Mouse (Mus musculus) olfactory bulb, adult 2 months (tissue): ENCODE data around the gene Pnisr. TPM values are rescaled to one million over a fixed set of nuclear protein-coding genes. Genes with fewer than 3 reads are reported as not detected.

ENCODE experiments used
- H3K27ac ChIP-seq: fragments of 200-500 bp; 2 replicates; pipeline ENCODE4 v1.5.1; 2012; ENCODE audit warnings: low read depth, low read length; ENCODE audit not compliant: insufficient read depth
- H3K4me1 ChIP-seq: fragments of 200-500 bp; 2 replicates; pipeline ENCODE4 v1.6.1; 2012; ENCODE audit warnings: low read length; ENCODE audit not compliant: control insufficient read depth, insufficient read depth
- H3K4me3 ChIP-seq: fragments of 200-500 bp; 2 replicates; pipeline ENCODE4 v1.5.1; 2012; ENCODE audit warnings: mild to moderate bottlenecking, low read depth, low read length, moderate library complexity; ENCODE audit not compliant: insufficient read depth
- CTCF ChIP-seq: fragments of 200-500 bp; IDR thresholded peaks from 2 replicates; pipeline ENCODE4 v1.5.1; 2012; ENCODE audit warnings: low read depth, mild to moderate bottlenecking, low read length, moderate library complexity; ENCODE audit not compliant: insufficient read depth
- POLR2A ChIP-seq: fragments of 200-500 bp; IDR thresholded peaks from 2 replicates; pipeline ENCODE4 v1.6.1; 2012; ENCODE audit warnings: mild to moderate bottlenecking, low read depth, low read length, moderate library complexity; ENCODE audit not compliant: insufficient read depth
- WGBS: fragments of 180-500 bp; shearing (Covaris S2); methylation state at CpG from one replicate; pipeline ENCODE4 v1.1.7; 2018; 5-methylcytosine and 5-hydroxymethylcytosine counted together
- polyA plus RNA-seq: library from polyadenylated mRNA; stranded (reverse); fragments of >200 nt; gene quantifications from 2 replicates; pipeline ENCODE4 v1.2.4, GENCODE M21; 2012; ENCODE audit warnings: low replicate concordance; ENCODE audit not compliant: missing spikeins, insufficient read depth, insufficient read length

Pnisr gene
- polyA plus RNA-seq, 1 experiment: 248 TPM

GRCm38 (mm10) chr4:21848287-21848630 lies 876 bp downstream of the Pnisr start:
- 1% methylated on average over 24 of the region's 24 CpGs for WGBS
- Histone ChIP-seq H3K27ac (peak overlapping the region; percentile 100), H3K4me3 (peak overlapping the region; percentile 72)

GRCm38 (mm10) chr4:21857481-21857880 lies 10.1 kb downstream of the Pnisr start:
- TF ChIP-seq CTCF (no peak), POLR2A (no peak)
- H3K4me1 ChIP-seq: peaks cover 3% of the 10 kb centered on the region; the same call in 1 of the 2 replicates
- H3K4me3 ChIP-seq: no peak overlapping the region
- WGBS: 9% methylated on average over 1 of the region's 1 CpGs
- H3K27ac ChIP-seq: no peak overlapping the region

More at GRCm38 (mm10) chr4:21848287-21848630, 876 bp downstream of the Pnisr start:
- TF ChIP-seq POLR2A (no peak), CTCF (no peak)
- peaks cover 5% of the 10 kb centered on the region; the same call in 1 of the 2 replicates for H3K4me1 ChIP-seq

DNA sequence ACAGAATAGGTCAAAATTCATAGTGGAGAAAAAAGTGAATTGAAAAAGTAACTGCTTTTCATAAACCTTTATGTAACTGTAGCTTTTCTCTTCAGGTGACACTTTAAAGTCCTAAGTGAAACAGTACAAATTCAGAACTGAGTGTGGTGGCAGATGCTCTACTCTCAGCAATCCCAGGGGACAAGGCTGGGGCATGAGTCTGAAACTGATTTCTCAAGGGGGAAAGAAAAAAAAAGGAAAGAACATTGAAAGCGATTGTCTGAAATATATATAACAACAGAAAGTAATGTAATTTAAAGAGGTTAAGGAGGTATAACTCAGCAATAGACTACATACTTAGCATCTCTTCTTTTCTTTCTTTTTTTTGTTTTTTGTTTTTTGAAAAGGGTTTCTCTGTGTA lies 17.8 kb downstream of the Pnisr start:
- no peak overlapping the region for H3K4me3 ChIP-seq
- H3K27ac ChIP-seq: no peak overlapping the region
- no peak for TF ChIP-seq POLR2A
- TF ChIP-seq CTCF: no peak
- no peaks in the 10 kb centered on the region for H3K4me1 ChIP-seq
- WGBS: 94% methylated on average over 1 of the region's 1 CpGs

- H3K4me1 ChIP-seq: no peaks in the 10 kb centered on the region
- no peak overlapping the region for H3K27ac ChIP-seq
- TF ChIP-seq POLR2A (no peak), CTCF (no peak)
- WGBS: 9% methylated on average over 6 of the region's 6 CpGs
- no peak overlapping the region for H3K4me3 ChIP-seq
Observed at GRCm38 (mm10) chr4:21878776-21879175, 31.4 kb downstream of the Pnisr start.

DNA sequence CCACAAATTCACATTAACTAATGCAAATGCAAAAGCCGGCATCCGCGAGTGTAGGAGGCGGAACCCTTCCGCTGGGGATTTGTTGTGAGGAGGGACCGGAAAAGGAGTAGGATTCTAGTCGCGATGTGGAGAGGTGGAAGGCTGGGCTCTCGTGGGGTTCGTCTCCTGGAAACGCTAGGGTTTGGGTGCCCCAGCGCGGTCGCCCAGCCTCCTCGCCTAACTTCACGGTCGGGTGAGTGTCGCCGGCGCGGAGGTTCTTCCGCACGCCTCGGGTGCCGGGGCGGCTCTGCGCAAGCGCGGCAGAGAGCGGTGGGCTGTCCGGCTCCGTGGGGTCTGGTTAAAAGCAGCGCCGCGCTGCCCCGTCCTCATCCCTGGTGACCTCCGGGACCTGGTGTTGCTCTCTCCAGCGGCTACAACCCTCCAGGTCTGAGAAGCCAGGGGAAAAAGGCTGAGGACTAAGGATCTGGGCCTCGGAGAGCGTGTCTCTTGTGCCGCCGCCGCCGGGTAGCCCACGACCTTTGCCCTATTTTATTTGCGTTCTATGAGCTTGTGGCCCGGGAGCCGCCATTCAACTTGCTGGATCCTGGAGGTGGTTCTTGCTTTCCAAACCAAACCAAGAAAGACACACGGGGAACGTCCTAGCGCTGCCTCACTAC lies 32.3 kb downstream of the Pnisr start, which contains the start of gene Coq3:
TSS of gene Coq3 (plus strand) at position 109 of the 656 bp plus-strand sequence.
- under 1% methylated on average over 51 of the region's 51 CpGs for WGBS
- Histone ChIP-seq H3K4me3 (peak within 1 kb of the TSS; percentile 96), H3K27ac (peak within 1 kb of the TSS; percentile 98)

GRCm38 (mm10) chr4:21882806-21883205 lies 35.4 kb downstream of the Pnisr start:
- Histone ChIP-seq H3K27ac (no peak overlapping the region), H3K4me1 (no peaks in the 10 kb centered on the region), H3K4me3 (no peak overlapping the region)
- TF ChIP-seq POLR2A (no peak), CTCF (no peak)
- WGBS: 93% methylated on average over 6 of the region's 6 CpGs

More for the DNA sequence above, 32.3 kb downstream of the Pnisr start, which contains the start of gene Coq3:
- TF ChIP-seq CTCF (no peak), POLR2A (peak; percentile 65)
- no peaks in the 10 kb centered on the region for H3K4me1 ChIP-seq

GRCm38 (mm10) chr4:21885831-21886230 lies 38.4 kb downstream of the Pnisr start:
- no peaks in the 10 kb centered on the region for H3K4me1 ChIP-seq
- 67% methylated on average over 8 of the region's 8 CpGs for WGBS

More at GRCm38 (mm10) chr4:21885831-21886230, 38.4 kb downstream of the Pnisr start:
- Histone ChIP-seq H3K4me3 (no peak overlapping the region), H3K27ac (no peak overlapping the region)
- TF ChIP-seq CTCF (no peak), POLR2A (no peak)

Other genes starting within 250 kb of the Pnisr start
- not detected in 2 replicates for gene Prdm13, start 161.6 kb upstream of the Pnisr start, polyA plus RNA-seq
- not detected in 2 replicates for gene Ccnc, start 119.9 kb upstream of the Pnisr start, polyA plus RNA-seq
- not detected in 2 replicates for gene Usp45, start 80.4 kb upstream of the Pnisr start, polyA plus RNA-seq
- not detected in 2 replicates for gene Tstd3, start 80.4 kb upstream of the Pnisr start, polyA plus RNA-seq
- not detected in 2 replicates for gene Coq3, start 32.1 kb downstream of the Pnisr start, polyA plus RNA-seq
- not detected in 2 replicates for gene Faxc, start 83.7 kb downstream of the Pnisr start, polyA plus RNA-seq